Mouse (Mus musculus): ENCODE data around the gene Krt36. TPM values are rescaled to one million over a fixed set of nuclear protein-coding genes. Genes with fewer than 3 reads are reported as not detected.

Gene Krt36
- not detected in 2 replicates for total RNA-seq (2023)

DNA sequence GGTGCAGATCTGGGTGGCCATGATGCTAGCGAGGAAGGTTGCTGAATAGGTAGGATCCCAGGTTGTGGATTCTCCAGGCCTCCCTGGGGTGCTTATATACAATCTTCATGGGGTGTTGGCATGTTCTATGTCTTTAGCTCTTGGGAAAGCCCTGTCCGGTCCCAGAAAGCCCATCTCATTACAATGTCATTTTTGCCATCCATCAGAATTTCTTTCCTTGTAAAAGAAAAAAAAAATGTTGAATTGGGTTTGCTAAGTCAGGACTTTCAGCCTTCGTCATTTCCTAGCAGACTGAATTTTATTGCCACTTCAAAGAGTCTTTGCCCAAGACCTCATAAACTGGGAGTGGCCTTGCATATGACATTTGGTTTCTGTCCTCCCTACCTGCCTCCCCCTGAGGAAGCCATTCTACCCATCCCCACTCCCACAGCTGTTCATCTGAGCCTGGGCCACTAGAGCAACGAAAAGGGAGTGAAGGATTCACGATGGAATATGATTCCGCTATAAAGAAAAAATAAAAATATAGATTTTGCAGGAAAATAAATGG, at the start of gene Krt36:
Gene Krt36, minus strand, starts transcription at position 51 of the 547 bp plus-strand sequence.

GRCm38 (mm10) chr11:100148615-100149330, 43.3 kb upstream of the Krt36 start, which contains the start of gene Krt19:
Krt19 (minus strand) TSS chr11:100148665.

GRCm38 (mm10) chr11:100135731-100136130, 30.3 kb upstream of the Krt36 start, which contains the start of gene Krt15:
Krt15 (minus strand) TSS chr11:100135928.

GRCm38 (mm10) chr11:100121466-100121865, 16.0 kb upstream of the Krt36 start, which contains the start of gene Krt13:
Krt13 (minus strand) TSS chr11:100121566.

DNA sequence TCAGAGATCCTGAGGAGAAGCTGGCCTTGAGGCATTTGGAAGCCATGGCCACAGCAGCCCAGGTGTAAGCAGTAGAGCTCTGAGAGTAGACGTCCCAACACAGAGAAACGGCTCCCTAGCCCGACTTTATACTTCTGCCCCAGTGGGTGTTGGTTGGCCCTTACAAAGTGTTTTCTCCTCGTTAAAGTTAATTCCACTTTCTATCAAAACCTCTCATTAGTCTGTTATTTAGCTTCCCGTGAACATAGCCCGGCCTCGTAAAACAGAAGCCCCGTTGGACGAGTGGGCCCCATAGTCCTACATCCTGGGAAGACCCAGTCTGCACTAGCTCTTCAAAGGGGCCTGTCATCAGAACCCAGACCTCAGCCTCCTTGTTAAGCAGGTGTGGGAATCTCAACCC, 9.3 kb downstream of the Krt36 start, which contains the start of gene Krt35:
Gene Krt35, minus strand, starts transcription at position 101 of the 400 bp plus-strand sequence.

GRCm38 (mm10) chr11:100087861-100088260, 17.6 kb downstream of the Krt36 start, which contains the start of gene Krt32:
Krt32 (minus strand) TSS chr11:100088226.

Other genes starting within 250 kb of the Krt36 start
- not detected in 2 replicates for gene Gm11568, start 247.7 kb downstream of the Krt36 start, total RNA-seq (2023)
- not detected in 2 replicates for gene Gm11559, start 241.2 kb downstream of the Krt36 start, total RNA-seq (2023)
- not detected in 2 replicates for gene Krtap9-1, start 232.2 kb downstream of the Krt36 start, total RNA-seq (2023)
- not detected in 2 replicates for gene Gm11567, start 226.4 kb downstream of the Krt36 start, total RNA-seq (2023)
- gene Krtap31-1, start 197.7 kb downstream of the Krt36 start, total RNA-seq (2023): not detected in 2 replicates
- not detected in 2 replicates for gene Gm11565, start 190.9 kb downstream of the Krt36 start, total RNA-seq (2023)
- not detected in 2 replicates for gene Krtap31-2, start 169.3 kb downstream of the Krt36 start, total RNA-seq (2023)
- gene Krtap9-5, start 157.2 kb downstream of the Krt36 start, total RNA-seq (2023): not detected in 2 replicates
- not detected in 2 replicates for gene Krtap29-1, start 126.6 kb downstream of the Krt36 start, total RNA-seq (2023)
- gene Krtap16-1, start 119.0 kb downstream of the Krt36 start, total RNA-seq (2023): not detected in 2 replicates
- not detected in 2 replicates for gene Krtap17-1, start 111.6 kb downstream of the Krt36 start, total RNA-seq (2023)
- gene Krt33a, start 89.4 kb downstream of the Krt36 start, total RNA-seq (2023): not detected in 2 replicates
- not detected in 2 replicates for gene Krt33b, start 75.8 kb downstream of the Krt36 start, total RNA-seq (2023)
- gene Krt34, start 64.1 kb downstream of the Krt36 start, total RNA-seq (2023): not detected in 2 replicates
- not detected in 2 replicates for gene Krt31, start 55.1 kb downstream of the Krt36 start, total RNA-seq (2023)
- not detected in 2 replicates for gene Krt32, start 17.4 kb downstream of the Krt36 start, total RNA-seq (2023)
- gene Krt35, start 9.4 kb downstream of the Krt36 start, total RNA-seq (2023): not detected in 2 replicates
- gene Krt13, start 15.9 kb upstream of the Krt36 start, total RNA-seq (2023): not detected in 2 replicates
- gene Krt15, start 30.3 kb upstream of the Krt36 start, total RNA-seq (2023): not detected in 2 replicates
- not detected in 2 replicates for gene Krt19, start 43.0 kb upstream of the Krt36 start, total RNA-seq (2023)
- not detected in 2 replicates for gene Krt9, start 87.6 kb upstream of the Krt36 start, total RNA-seq (2023)
- gene Krt14, start 101.9 kb upstream of the Krt36 start, total RNA-seq (2023): not detected in 2 replicates
- gene Krt16, start 143.3 kb upstream of the Krt36 start, total RNA-seq (2023): not detected in 2 replicates
- not detected in 2 replicates for gene Krt17, start 155.4 kb upstream of the Krt36 start, total RNA-seq (2023)
- gene Krt42, start 164.2 kb upstream of the Krt36 start, total RNA-seq (2023): not detected in 2 replicates
- gene Eif1, start 214.3 kb upstream of the Krt36 start, total RNA-seq (2023): 1,814 and 1,969 TPM in 2 replicates
- not detected in 2 replicates for gene Gast, start 228.8 kb upstream of the Krt36 start, total RNA-seq (2023)